Mouse (Mus musculus): ENCODE measurements at regions not wholly inside any gene's neighbourhood (a gene's known extent, or its start where the extent isn't known, plus 50 kb on each side); places are given as distances from the start of the nearest gene placed in this dataset.

DNA sequence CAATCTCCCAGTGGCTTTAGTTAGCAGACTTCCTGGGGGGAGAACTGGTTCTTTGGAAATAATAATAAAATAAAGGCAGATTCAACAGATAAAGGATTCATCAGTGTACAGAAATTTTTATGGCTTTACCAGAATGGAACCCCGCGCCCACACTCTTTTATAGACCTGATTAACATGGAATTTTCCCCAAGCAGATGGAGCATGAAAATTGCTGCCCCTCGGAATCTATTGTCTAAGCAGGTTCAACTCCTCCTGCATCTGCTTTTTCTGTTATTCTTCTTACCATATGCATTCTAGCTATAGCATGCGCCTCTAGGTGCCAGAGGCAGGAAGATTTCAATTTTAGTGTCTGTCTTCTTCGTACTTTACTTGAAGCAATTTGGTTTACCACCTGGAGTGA is 190.5 kb downstream of the Dyrk2 start:
- no peak for ATAC-seq (ENCODE audit: insufficient number of reproducible peaks, insufficient read depth, low FRiP score, low read depth)
- H3K9me3 ChIP-seq (ENCODE audit: control insufficient read depth, low read depth, low read length): no peaks in the 10 kb centered on the region
- H3K4me3 ChIP-seq (ENCODE audit: low read depth, low read length): no peak overlapping the region
- no peak overlapping the region for H3K27ac ChIP-seq (ENCODE audit: low read length)
- H3K4me2 ChIP-seq (replicated peaks; ENCODE audit: low read depth, low read length): no peak overlapping the region
- H3K27me3 ChIP-seq (ENCODE audit: control insufficient read depth, insufficient read depth, low read length): no peaks in the 10 kb centered on the region
- WGBS: 89% methylated on average over 5 of the region's 5 CpGs
- H3K9ac ChIP-seq (replicated peaks; ENCODE audit: low read depth, low read length): no peak overlapping the region
- H3K4me1 ChIP-seq (ENCODE audit: control insufficient read depth, insufficient read depth, low read length): no peaks in the 10 kb centered on the region
- no peaks in the 10 kb centered on the region for H3K36me3 ChIP-seq (ENCODE audit: control insufficient read depth, insufficient read depth, low read length)

DNA sequence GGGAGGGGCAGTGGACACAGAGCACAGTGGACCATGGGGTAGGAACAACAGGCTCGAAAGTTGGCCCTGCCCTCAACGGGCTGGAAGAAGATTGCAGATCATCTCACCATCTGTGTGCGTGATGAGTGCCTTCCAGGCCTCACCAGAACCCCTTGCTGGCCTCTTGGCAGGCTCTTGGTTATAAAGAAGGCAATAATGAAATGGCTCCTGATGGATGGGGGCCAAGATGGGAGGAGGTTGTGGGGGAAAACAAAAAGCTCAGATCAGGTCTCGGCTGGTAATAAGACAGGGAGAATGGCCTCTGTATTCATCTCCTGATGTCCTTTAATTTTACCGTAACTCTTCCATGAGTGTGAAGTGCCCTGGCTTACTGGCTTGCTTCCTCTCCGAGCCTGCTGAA is 189.1 kb downstream of the Dyrk2 start:
- ATAC-seq (ENCODE audit: insufficient number of reproducible peaks, insufficient read depth, low FRiP score, low read depth): no peak
- H3K4me3 ChIP-seq (ENCODE audit: low read depth, low read length): no peak overlapping the region
- no peaks in the 10 kb centered on the region for H3K4me1 ChIP-seq (ENCODE audit: control insufficient read depth, insufficient read depth, low read length)
- H3K27me3 ChIP-seq (ENCODE audit: control insufficient read depth, insufficient read depth, low read length): no peaks in the 10 kb centered on the region
- no peak overlapping the region for H3K4me2 ChIP-seq (replicated peaks; ENCODE audit: low read depth, low read length)
- no peaks in the 10 kb centered on the region for H3K36me3 ChIP-seq (ENCODE audit: control insufficient read depth, insufficient read depth, low read length)
- no peaks in the 10 kb centered on the region for H3K9me3 ChIP-seq (ENCODE audit: control insufficient read depth, low read depth, low read length)
- no peak overlapping the region for H3K27ac ChIP-seq (ENCODE audit: low read length)
- no peak overlapping the region for H3K9ac ChIP-seq (replicated peaks; ENCODE audit: low read depth, low read length)
- 79% methylated on average over 6 of the region's 6 CpGs for whole genome bisulfite sequencing

DNA sequence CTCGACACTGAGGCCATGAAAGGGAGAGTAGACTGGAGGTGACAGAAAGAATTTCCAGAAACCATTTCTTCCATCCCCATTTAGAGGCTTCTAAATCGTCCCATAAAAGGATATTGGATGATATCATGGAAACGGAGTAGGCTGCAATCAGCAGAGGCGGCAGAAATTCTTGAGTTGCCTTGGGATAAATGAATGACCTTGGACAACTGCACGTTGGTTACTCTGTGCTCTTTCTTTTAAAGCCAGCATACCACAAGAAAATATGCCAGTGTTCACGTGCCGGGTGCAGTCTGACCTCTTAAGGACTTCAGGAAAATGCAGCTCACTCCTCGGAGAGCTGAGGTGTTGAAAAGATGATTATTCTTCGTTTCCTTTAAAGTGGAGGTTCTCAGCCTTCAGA is 186.7 kb downstream of the Dyrk2 start:
- Histone ChIP-seq H3K4me2 (replicated peaks; ENCODE audit: low read depth, low read length) (no peak overlapping the region), H3K36me3 (ENCODE audit: control insufficient read depth, insufficient read depth, low read length) (no peaks in the 10 kb centered on the region), H3K4me3 (ENCODE audit: low read depth, low read length) (no peak overlapping the region), H3K9ac (replicated peaks; ENCODE audit: low read depth, low read length) (no peak overlapping the region), H3K27me3 (ENCODE audit: control insufficient read depth, insufficient read depth, low read length) (no peaks in the 10 kb centered on the region), H3K27ac (ENCODE audit: low read length) (no peak overlapping the region), H3K4me1 (ENCODE audit: control insufficient read depth, insufficient read depth, low read length) (no peaks in the 10 kb centered on the region), H3K9me3 (ENCODE audit: control insufficient read depth, low read depth, low read length) (no peaks in the 10 kb centered on the region)
- 72% methylated on average over 9 of the region's 9 CpGs for WGBS
- no peak for ATAC-seq (ENCODE audit: insufficient number of reproducible peaks, insufficient read depth, low FRiP score, low read depth)

- 70% methylated on average over 3 of the region's 3 CpGs for WGBS
- Histone ChIP-seq H3K27me3 (ENCODE audit: control insufficient read depth, insufficient read depth, low read length) (no peaks in the 10 kb centered on the region), H3K4me2 (replicated peaks; ENCODE audit: low read depth, low read length) (no peak overlapping the region), H3K4me1 (ENCODE audit: control insufficient read depth, insufficient read depth, low read length) (no peaks in the 10 kb centered on the region), H3K9ac (replicated peaks; ENCODE audit: low read depth, low read length) (no peak overlapping the region), H3K27ac (ENCODE audit: low read length) (no peak overlapping the region), H3K4me3 (ENCODE audit: low read depth, low read length) (no peak overlapping the region), H3K9me3 (ENCODE audit: control insufficient read depth, low read depth, low read length) (no peaks in the 10 kb centered on the region), H3K36me3 (ENCODE audit: control insufficient read depth, insufficient read depth, low read length) (no peaks in the 10 kb centered on the region)
- ATAC-seq (ENCODE audit: insufficient number of reproducible peaks, insufficient read depth, low FRiP score, low read depth): no peak
Measured at GRCm38 (mm10) chr10:118699292-118699691, 170.7 kb downstream of the Dyrk2 start.

GRCm38 (mm10) chr10:118700115-118700514 is 169.9 kb downstream of the Dyrk2 start:
- no peaks in the 10 kb centered on the region for H3K27me3 ChIP-seq (ENCODE audit: control insufficient read depth, insufficient read depth, low read length)
- no peak overlapping the region for H3K4me3 ChIP-seq (ENCODE audit: low read depth, low read length)
- no peaks in the 10 kb centered on the region for H3K9me3 ChIP-seq (ENCODE audit: control insufficient read depth, low read depth, low read length)
- H3K4me2 ChIP-seq (replicated peaks; ENCODE audit: low read depth, low read length): no peak overlapping the region
- H3K36me3 ChIP-seq (ENCODE audit: control insufficient read depth, insufficient read depth, low read length): no peaks in the 10 kb centered on the region
- no peak for ATAC-seq (ENCODE audit: insufficient number of reproducible peaks, insufficient read depth, low FRiP score, low read depth)
- H3K4me1 ChIP-seq (ENCODE audit: control insufficient read depth, insufficient read depth, low read length): no peaks in the 10 kb centered on the region
- no peak overlapping the region for H3K27ac ChIP-seq (ENCODE audit: low read length)
- H3K9ac ChIP-seq (replicated peaks; ENCODE audit: low read depth, low read length): no peak overlapping the region
- WGBS: 82% methylated on average over 4 of the region's 4 CpGs

DNA sequence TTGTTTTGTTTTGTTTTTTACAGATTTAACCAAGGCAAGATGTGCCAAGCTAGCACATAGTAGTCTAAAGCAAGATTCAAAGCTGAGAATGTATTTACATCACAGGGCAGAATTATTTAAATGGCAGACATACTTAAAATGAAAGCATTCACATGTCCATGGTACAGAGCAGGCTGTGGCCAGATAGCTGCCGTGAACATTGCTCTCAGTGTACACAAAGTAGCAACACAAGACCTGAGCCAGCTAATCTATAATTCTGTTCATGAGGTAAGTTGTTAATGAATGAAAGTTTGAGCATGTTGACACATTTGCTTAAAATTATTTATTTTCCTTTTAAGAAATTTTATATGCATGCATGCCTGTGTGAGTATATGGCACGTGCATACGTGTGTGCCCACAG is 164.0 kb downstream of the Dyrk2 start:
- H3K9me3 ChIP-seq (ENCODE audit: control insufficient read depth, low read depth, low read length): no peaks in the 10 kb centered on the region
- 87% methylated on average over 3 of the region's 3 CpGs for WGBS
- H3K27ac ChIP-seq (ENCODE audit: low read length): no peak overlapping the region
- no peak overlapping the region for H3K9ac ChIP-seq (replicated peaks; ENCODE audit: low read depth, low read length)
- H3K36me3 ChIP-seq (ENCODE audit: control insufficient read depth, insufficient read depth, low read length): no peaks in the 10 kb centered on the region
- H3K27me3 ChIP-seq (ENCODE audit: control insufficient read depth, insufficient read depth, low read length): no peaks in the 10 kb centered on the region
- no peak for ATAC-seq (ENCODE audit: insufficient number of reproducible peaks, insufficient read depth, low FRiP score, low read depth)
- no peak overlapping the region for H3K4me3 ChIP-seq (ENCODE audit: low read depth, low read length)
- no peaks in the 10 kb centered on the region for H3K4me1 ChIP-seq (ENCODE audit: control insufficient read depth, insufficient read depth, low read length)
- no peak overlapping the region for H3K4me2 ChIP-seq (replicated peaks; ENCODE audit: low read depth, low read length)

DNA sequence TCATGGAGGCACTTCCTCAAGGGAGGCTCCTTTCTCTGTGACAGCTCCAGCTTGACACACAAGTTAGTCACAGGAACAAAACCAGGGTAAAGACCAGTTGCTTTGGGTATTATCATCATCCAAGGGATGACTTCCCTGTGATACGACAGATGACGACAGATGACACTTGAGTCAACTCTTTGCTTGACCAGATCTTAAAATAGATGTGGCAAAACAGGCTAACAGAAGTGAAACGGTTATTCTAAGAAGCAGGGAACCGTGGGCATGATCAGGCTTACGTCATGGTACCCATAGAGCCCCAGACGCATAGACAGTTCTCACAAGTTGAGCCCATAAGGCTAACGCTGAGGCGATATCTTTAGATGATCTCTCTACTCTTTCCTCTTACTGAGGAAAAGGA is 160.3 kb downstream of the Dyrk2 start:
- ATAC-seq (ENCODE audit: insufficient number of reproducible peaks, insufficient read depth, low FRiP score, low read depth): no peak
- Histone ChIP-seq H3K4me3 (ENCODE audit: low read depth, low read length) (no peak overlapping the region), H3K4me2 (replicated peaks; ENCODE audit: low read depth, low read length) (no peak overlapping the region), H3K9ac (replicated peaks; ENCODE audit: low read depth, low read length) (no peak overlapping the region), H3K27me3 (ENCODE audit: control insufficient read depth, insufficient read depth, low read length) (no peaks in the 10 kb centered on the region), H3K4me1 (ENCODE audit: control insufficient read depth, insufficient read depth, low read length) (no peaks in the 10 kb centered on the region), H3K9me3 (ENCODE audit: control insufficient read depth, low read depth, low read length) (no peaks in the 10 kb centered on the region), H3K27ac (ENCODE audit: low read length) (no peak overlapping the region), H3K36me3 (ENCODE audit: control insufficient read depth, insufficient read depth, low read length) (no peaks in the 10 kb centered on the region)
- 94% methylated on average over 8 of the region's 8 CpGs for WGBS

DNA sequence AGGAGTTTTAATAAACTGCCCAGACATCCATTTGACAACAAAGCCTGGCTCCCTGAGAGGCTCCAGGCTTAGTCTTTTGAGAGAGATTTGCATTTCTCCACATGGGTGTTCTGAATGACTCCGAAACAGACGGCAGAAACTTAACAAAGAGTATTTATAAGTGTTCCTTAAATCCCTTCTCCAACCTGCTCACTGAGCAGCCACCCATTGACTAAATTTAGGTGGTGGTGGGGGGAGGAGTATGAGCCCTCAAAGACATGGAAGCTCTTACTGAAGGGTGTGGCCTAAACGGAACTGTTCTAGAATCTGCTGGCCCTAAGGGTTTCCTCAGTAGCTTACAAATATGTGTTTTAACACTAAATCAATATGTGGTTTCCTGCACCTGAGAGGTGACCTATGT is 158.5 kb downstream of the Dyrk2 start:
- H3K4me3 ChIP-seq (ENCODE audit: low read depth, low read length): no peak overlapping the region
- H3K4me1 ChIP-seq (ENCODE audit: control insufficient read depth, insufficient read depth, low read length): no peaks in the 10 kb centered on the region
- H3K9ac ChIP-seq (replicated peaks; ENCODE audit: low read depth, low read length): no peak overlapping the region
- no peak overlapping the region for H3K4me2 ChIP-seq (replicated peaks; ENCODE audit: low read depth, low read length)
- H3K36me3 ChIP-seq (ENCODE audit: control insufficient read depth, insufficient read depth, low read length): no peaks in the 10 kb centered on the region
- H3K27ac ChIP-seq (ENCODE audit: low read length): no peak overlapping the region
- ATAC-seq (ENCODE audit: insufficient number of reproducible peaks, insufficient read depth, low FRiP score, low read depth): no peak
- H3K27me3 ChIP-seq (ENCODE audit: control insufficient read depth, insufficient read depth, low read length): no peaks in the 10 kb centered on the region
- WGBS: 63% methylated on average over 3 of the region's 3 CpGs
- no peaks in the 10 kb centered on the region for H3K9me3 ChIP-seq (ENCODE audit: control insufficient read depth, low read depth, low read length)

DNA sequence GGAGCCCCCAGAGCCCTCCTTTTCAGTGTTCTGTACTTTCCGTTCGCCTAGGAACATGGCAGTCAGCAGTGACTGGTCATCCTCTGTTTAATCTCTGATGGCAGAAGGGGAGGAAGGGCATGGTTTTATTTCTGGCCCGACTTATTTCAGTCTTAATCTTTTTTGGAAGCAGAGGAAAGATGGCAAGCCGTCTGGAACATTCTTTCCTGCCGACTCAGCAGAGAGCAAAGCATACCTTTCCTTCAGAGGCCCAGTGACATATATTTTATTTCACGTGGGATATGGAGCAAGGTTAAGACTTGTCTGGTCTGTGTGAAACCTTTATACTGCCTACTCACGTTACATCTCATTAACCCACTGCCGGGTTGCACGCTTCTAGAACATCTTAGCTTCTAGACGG is 158.1 kb downstream of the Dyrk2 start:
- no peak for ATAC-seq (ENCODE audit: insufficient number of reproducible peaks, insufficient read depth, low FRiP score, low read depth)
- H3K4me1 ChIP-seq (ENCODE audit: control insufficient read depth, insufficient read depth, low read length): no peaks in the 10 kb centered on the region
- no peak overlapping the region for H3K4me2 ChIP-seq (replicated peaks; ENCODE audit: low read depth, low read length)
- no peaks in the 10 kb centered on the region for H3K36me3 ChIP-seq (ENCODE audit: control insufficient read depth, insufficient read depth, low read length)
- no peak overlapping the region for H3K27ac ChIP-seq (ENCODE audit: low read length)
- H3K27me3 ChIP-seq (ENCODE audit: control insufficient read depth, insufficient read depth, low read length): no peaks in the 10 kb centered on the region
- H3K4me3 ChIP-seq (ENCODE audit: low read depth, low read length): no peak overlapping the region
- H3K9ac ChIP-seq (replicated peaks; ENCODE audit: low read depth, low read length): no peak overlapping the region
- H3K9me3 ChIP-seq (ENCODE audit: control insufficient read depth, low read depth, low read length): no peaks in the 10 kb centered on the region
- 71% methylated on average over 10 of the region's 10 CpGs for WGBS
